Mouse (Mus musculus) monocyte, adult 5-6 weeks (primary cell): ENCODE results near the gene Vapa. TPM values are rescaled to one million over a fixed set of nuclear protein-coding genes. Genes with fewer than 3 reads are reported as not detected.
"Not testable (repeated sequence)": the region's sequence is repeated elsewhere in the genome, so short reads cannot be mapped to it uniquely, and the experiment has no call there.

Experiments
- ATAC-seq: fragments of 153-309, 156-312 bp; replicated peaks from 2 replicates; pipeline ENCODE4 v1.8.0; 2017; ENCODE audit warnings: mild to moderate bottlenecking; ENCODE audit not compliant: low TSS enrichment, insufficient number of reproducible peaks, severe bottlenecking, poor library complexity, low FRiP score
- total RNA-seq: library from RNA; stranded (forward); fragments of 200-1000, 200-491, 200-594 nt; gene quantifications from 3 replicates; pipeline ENCODE4 v1.2.3, GENCODE M21; 2017

The Vapa gene
- total RNA-seq, 1 experiment from 2014 or later = 82.9 TPM

- ATAC-seq = no peak
These were observed 31.9 kb downstream of the Vapa start for GRCm38 (mm10) chr17:65581440-65581839.

GRCm38 (mm10) chr17:65579766-65580165 is 33.6 kb downstream of the Vapa start:
- ATAC-seq = no peak

- ATAC-seq = no peak
These were observed 38.0 kb downstream of the Vapa start for GRCm38 (mm10) chr17:65575339-65575738.

- ATAC-seq = no peak
These were observed 38.5 kb downstream of the Vapa start for GRCm38 (mm10) chr17:65574850-65575249.

GRCm38 (mm10) chr17:65571866-65572265 is 41.5 kb downstream of the Vapa start:
- ATAC-seq = no peak

GRCm38 (mm10) chr17:65571466-65571865 is 41.9 kb downstream of the Vapa start:
- ATAC-seq = no peak

- no peak for ATAC-seq
These were observed 49.2 kb downstream of the Vapa start for GRCm38 (mm10) chr17:65564189-65564588.

- no peak for ATAC-seq
These were observed 50.0 kb downstream of the Vapa start for GRCm38 (mm10) chr17:65563345-65563744.

- ATAC-seq = no peak
These were observed 50.6 kb downstream of the Vapa start for GRCm38 (mm10) chr17:65562761-65563160.

- ATAC-seq = no peak
These were observed 51.9 kb downstream of the Vapa start for GRCm38 (mm10) chr17:65561361-65562015.

GRCm38 (mm10) chr17:65559273-65559672 is 54.1 kb downstream of the Vapa start:
- ATAC-seq = 0 out of 2 replicates have a peak, but pooled peaks have one; percentile 23

GRCm38 (mm10) chr17:65558788-65559187 is 54.6 kb downstream of the Vapa start:
- ATAC-seq = no peak

- ATAC-seq = no peak
These were observed 55.1 kb downstream of the Vapa start for GRCm38 (mm10) chr17:65558217-65558616.

- ATAC-seq = no peak
These were observed 56.1 kb downstream of the Vapa start for GRCm38 (mm10) chr17:65557212-65557611.

- ATAC-seq = no peak
These were observed 56.6 kb downstream of the Vapa start for GRCm38 (mm10) chr17:65556798-65557197.

- ATAC-seq = no peak
These were observed 60.8 kb downstream of the Vapa start for GRCm38 (mm10) chr17:65552426-65552997.

- ATAC-seq = no peak
These were observed 63.0 kb downstream of the Vapa start for GRCm38 (mm10) chr17:65550357-65550756.

GRCm38 (mm10) chr17:65548698-65549365 is 64.5 kb downstream of the Vapa start:
- no peak for ATAC-seq

- not testable (repeated sequence) for ATAC-seq
These were observed 67.1 kb downstream of the Vapa start for GRCm38 (mm10) chr17:65546221-65546620.
